Mouse (Mus musculus) lung, adult 18-20 months (tissue): ENCODE data around the gene Th.

Source experiments
- DNase-seq, 2 experiments: peaks; one replicate each; pipeline ENCODE4 v3.0.0; 2022; ENCODE audit warnings: mixed read lengths in 2 of 2

Gene Th

GRCm38 (mm10) chr7:142899872-142900271 is 31.1 kb downstream of the Th start:
- no peak for DNase-seq

DNA sequence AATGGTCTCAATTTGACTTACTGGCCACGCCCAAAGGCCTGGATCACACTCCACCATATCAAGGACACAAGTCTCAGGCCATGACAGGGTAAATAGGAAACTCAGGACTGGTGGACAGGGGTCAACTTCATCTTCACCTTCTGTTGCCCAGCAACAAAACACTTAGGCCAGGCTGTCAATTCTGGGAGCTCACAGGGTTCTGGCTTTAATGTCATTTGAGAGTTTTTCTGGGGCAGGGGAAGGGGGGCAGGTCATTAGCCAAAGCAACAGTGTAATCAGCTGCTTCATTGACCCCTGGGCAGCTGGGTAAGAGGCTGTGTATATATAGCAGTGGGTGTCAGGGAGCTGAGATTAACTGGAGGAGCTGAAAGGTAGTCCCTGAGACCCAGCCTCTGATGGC is 33.5 kb downstream of the Th start:
- DNase-seq: no peak

- DNase-seq: no peak
Measured at GRCm38 (mm10) chr7:142895901-142896665, 34.8 kb downstream of the Th start.

GRCm38 (mm10) chr7:142895223-142895840 is 35.6 kb downstream of the Th start:
- DNase-seq: no peak

DNA sequence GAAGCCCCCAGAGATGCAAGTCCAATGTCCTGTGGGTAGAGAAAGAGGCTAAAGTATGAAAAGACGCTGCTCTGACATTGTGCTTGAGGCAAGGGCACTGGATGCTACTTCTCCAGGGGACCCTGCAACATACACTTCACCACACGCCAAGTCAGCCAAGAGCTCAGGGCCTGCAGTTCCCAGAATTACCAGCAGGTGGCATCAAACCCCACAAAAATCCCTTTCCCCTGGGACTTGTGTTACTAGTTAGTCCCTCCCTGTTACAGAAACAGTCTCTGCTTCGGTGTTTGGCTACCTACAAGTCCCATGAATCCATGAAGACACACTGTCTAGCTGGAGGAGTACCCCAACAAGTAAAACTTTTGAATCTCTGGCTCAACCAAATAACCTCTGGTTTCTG is 36.3 kb downstream of the Th start:
- peak; percentile 67 to 70 for DNase-seq

- no peak for DNase-seq
Measured at GRCm38 (mm10) chr7:142893721-142894639, 36.9 kb downstream of the Th start.

DNA sequence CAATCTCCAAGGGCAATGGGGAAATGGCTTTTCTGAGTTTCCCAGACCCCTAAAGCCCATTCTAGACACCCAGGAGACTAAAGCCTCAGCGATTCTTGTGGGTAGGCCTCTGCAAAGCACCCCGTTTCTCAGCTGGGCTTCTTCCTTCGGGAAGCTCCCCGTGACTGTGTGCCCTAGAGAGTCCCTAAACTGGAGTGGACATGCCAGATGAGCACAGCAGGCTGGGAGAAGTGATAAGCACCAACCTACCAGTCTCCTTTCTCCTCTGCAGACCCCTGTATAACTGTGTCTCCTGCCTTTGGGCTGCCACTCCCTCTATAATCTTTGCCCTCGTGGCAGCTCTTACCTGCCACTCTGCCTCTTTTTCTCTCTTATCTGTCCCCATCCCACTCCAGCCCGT is 37.6 kb downstream of the Th start:
- DNase-seq: no peak

- no peak for DNase-seq
Measured at GRCm38 (mm10) chr7:142869419-142870163, 61.3 kb downstream of the Th start.

- peak in 1 of 2 experiments; percentile 5 for DNase-seq
Measured at GRCm38 (mm10) chr7:142850681-142851080, 80.2 kb downstream of the Th start.
